Mouse (Mus musculus): Measurements from ENCODE around the gene Taco1.

The Taco1 gene

DNA sequence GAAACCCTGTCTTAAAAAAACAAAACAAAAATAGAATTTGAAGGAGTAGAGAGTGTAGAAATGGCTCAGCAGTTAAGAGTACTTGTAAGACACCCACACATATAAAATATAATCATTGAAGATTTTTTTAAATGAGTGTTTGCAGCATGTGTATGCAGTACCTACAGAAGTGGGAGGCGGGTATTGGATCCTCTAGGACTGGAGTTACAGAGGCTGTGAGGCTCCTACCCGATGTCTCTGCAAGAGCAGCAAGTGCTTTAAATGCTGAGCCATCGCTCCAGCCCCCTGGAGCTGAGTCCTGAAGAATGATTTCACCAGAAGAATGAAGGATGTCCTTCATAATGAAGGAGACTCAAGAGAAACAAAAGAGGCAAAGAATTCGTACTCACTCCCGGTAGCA lies 2.1 kb upstream of the Taco1 start:
- DNase-seq (ENCODE audit: low read depth) = no peak

DNA sequence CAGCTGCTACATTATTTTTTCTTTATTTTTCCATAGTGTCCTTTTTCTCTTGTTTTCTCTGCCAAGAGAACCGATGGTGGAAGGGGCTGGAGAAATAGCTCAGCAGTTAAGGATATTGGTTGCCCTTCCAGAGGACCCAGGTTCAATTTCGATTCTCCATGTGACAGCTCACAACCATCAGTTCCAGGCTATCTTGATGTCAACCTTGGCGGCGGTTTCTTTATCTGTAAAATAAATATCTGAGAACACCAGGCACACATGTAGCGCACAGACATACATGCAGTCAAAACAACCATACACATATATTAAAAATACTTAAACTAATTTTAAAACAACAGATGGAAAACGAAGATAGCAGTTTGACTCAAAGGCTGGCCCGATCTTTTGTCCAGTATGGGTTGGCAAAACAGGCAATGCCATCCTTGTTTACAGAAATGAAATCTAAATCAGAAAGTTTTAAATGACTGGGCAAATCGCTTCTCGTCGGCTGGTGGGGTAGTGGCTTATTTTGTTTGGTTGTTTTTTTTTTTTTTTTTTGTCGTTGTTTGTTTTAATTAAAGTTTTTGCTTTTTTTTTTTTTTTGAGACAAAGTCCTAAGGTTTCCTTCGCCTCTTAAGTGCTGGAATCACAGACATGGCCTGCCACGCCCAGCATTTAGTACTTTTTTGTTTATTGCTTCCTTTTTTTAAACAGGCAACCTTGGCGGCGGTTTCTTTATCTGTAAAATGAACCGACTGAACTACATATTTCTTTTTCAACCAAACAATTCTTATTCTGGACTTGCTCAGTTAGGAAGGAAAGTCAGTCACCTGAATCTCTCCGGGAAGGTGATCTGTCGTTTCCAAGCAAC lies 563 bp upstream of the Taco1 start:
- no peak for DNase-seq (ENCODE audit: low read depth)

GRCm38 (mm10) chr11:106066616-106067015 lies 755 bp downstream of the Taco1 start:
- peak; percentile 65 for DNase-seq (ENCODE audit: low read depth)

DNA sequence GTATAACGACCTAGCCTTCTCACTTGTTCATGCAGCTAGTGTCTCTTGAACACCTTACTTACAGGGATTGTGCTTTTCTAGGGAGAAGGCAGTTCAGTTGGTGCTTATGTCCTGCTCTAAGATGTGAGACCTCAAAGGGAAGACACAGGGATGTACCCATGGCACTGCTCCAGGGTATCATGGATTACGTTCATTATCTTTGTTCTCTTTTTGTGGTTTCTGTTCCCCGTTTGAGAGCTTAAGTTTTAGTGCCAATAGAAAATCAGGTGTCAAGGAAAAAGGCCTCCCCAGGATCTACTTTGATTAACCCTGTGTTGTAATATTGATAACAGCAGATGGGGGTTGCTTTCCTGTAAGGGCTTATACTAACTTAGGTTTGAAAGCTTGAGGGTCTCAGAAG lies 7.9 kb downstream of the Taco1 start:
- DNase-seq (ENCODE audit: low read depth) = no peak

DNA sequence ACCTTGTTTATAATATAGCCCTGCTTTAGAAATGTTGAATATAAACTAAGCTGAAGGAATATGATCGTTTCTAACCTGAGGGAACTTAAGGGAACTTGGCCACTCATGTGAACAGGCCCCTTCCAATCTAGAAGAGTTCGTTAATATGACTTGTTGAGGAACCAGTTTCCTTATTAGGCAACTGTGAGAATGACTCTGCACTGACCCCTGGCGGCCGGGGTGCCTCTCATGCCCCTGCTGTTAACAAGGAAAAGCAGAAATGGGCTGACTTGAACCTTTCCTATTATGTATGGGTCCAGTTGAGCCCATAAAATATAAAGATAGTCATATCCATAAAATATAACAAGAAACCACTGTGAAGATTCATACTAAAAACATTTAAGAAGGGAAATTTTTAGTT lies 10.5 kb downstream of the Taco1 start:
- peak; percentile 84 for DNase-seq (ENCODE audit: low read depth)

- DNase-seq (ENCODE audit: low read depth) = peak; percentile 97
Measured at GRCm38 (mm10) chr11:106083708-106084701, 18.1 kb downstream of the Taco1 start, which contains the start of gene Map3k3. TSS of gene Map3k3 (plus strand) at chr11:106084613.

DNA sequence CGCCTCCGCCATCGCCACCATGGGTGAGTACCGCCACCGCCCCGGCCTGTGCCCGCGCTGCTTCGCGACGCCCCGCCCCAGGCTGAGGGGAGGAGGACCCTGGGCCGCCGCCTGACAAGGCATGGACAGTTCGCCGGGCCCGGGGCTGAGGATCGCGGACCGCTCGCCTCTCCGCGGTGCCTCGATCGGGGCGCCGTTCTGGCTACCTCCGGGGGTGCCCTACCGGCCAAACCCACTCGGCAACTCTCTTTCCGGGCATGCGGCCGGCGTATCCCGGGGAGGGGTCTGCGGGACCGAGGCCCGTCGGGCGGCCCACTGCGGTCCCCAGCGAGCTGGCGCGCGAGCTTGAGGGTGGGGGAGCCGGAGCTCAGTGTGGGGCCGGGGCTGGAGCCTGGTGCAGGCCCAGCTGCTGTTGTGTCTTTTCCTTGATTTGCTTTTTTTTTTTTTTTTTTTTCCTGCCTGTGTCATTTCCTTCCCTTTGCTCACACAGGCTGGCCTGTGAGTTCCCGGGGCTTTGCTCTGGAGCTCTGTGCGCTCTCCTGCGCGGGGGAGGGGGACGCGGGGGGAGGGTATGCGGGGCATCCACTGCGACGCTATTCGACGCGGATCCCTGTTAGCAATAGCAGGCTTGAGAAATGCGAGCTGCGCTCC lies 19.2 kb downstream of the Taco1 start:
- DNase-seq (ENCODE audit: low read depth) = no peak

DNA sequence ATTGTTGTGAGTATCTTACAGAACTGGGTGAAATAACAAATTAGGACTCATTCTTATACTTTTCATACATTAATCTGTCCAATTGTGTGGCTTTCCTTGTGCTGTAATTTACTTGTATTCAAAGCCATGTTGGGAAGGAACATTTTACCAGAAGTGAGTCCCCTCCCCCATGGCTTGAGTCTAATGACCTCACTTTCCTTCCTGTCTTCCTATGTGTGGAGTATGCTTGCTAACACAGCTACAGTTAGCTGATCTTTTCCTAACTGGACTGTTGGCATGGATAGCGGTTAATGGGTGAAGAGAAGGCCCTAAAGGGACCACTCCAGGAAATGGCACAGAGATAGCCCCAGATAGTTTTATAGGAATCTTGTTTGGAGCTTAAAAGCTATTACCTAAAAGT lies 32.4 kb downstream of the Taco1 start:
- DNase-seq (ENCODE audit: low read depth) = peak; percentile 33

DNA sequence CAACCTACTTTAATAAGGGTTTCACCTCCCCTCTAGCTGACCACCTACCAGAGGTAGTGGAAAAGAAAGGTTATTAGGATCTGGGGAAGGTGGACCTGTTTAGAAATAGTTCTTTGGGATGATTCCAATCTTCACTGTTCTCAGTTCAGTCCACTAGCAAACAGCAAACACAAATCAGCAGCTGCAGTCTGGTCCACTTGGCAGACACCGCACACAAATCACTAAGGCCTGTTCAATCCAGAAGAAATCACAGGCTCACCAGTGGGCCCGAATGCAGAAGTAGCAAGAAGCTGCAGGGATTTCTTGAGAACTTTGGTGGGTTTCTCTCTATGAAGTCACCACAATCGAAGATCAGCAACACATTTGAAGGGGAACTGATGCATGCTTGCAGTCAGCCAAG lies 37.0 kb downstream of the Taco1 start:
- no peak for DNase-seq (ENCODE audit: low read depth)

DNA sequence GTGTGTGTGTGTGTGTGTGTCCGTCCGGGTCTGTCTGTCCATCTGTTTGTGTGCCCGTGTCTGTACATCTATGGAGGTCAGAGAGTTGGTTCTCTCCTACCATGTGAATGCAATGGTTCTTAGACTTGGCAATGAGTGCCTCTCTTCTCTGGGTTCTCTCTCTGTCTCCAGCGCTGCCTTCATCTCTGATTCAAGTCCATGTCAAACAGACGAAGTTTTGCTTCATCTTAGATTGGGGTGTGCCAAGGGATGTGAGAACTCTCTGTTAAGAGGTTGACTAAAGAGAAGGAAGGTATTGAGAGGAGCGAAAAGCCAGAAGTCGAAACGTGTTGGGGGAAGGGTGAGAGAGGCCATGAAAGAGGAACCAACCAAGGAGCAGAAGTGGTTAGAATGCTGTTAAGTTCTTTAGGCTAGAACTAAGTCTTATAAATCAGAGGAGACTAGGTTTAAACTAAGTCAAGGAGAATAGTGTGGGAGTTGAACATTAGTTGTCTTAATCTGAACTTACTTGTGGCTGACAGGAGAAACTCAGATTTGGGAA lies 40.3 kb downstream of the Taco1 start:
- peak; percentile 51 for DNase-seq (ENCODE audit: low read depth)

- no peak for DNase-seq (ENCODE audit: low read depth)
Measured at GRCm38 (mm10) chr11:106111688-106112087, 45.8 kb downstream of the Taco1 start.

- DNase-seq (ENCODE audit: low read depth) = no peak
Measured at GRCm38 (mm10) chr11:106122221-106122620, 56.4 kb downstream of the Taco1 start.

GRCm38 (mm10) chr11:106122736-106123135 lies 56.9 kb downstream of the Taco1 start:
- peak; percentile 38 for DNase-seq (ENCODE audit: low read depth)
